Mouse (Mus musculus) cortical plate, adult 2 months (tissue): ENCODE measurements around the gene Szt2.

Source experiments
- CTCF ChIP-seq: fragments of 200-500 bp; IDR thresholded peaks from 2 replicates; pipeline ENCODE4 v1.5.1; 2011; ENCODE audit warnings: mild to moderate bottlenecking, control low read depth, low read length; ENCODE audit not compliant: insufficient read depth; ENCODE audit errors: extremely low read depth
- POLR2A ChIP-seq: fragments of 200-500 bp; IDR thresholded peaks from 2 replicates; pipeline ENCODE4 v1.6.1; 2011; ENCODE audit warnings: mild to moderate bottlenecking, low read length, control low read depth; ENCODE audit not compliant: insufficient read depth; ENCODE audit errors: extremely low read depth

DNA sequence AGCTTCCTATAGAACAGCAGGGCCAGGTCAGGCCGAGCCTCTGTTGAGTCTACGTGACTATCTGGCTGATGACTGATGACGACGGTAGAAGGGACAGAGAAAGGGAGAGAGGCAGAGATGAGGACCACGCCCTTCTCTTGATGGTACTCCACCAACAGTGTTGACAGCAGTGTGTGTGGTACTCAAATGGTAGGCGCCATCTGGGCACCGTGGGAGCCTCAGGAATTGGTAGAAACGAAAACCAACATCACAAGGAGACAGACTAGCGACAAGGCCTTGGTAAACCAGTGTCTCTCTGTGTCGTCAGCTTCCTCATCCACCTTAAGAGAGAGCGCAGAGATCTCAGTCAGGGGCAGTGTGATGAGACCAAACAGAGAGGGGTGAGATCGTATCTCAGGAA is 41.5 kb downstream of the Szt2 start:
- TF ChIP-seq CTCF (no peak), POLR2A (no peak)
